Mouse (Mus musculus): ENCODE results near the gene Olfr569.

Olfr569 gene

DNA sequence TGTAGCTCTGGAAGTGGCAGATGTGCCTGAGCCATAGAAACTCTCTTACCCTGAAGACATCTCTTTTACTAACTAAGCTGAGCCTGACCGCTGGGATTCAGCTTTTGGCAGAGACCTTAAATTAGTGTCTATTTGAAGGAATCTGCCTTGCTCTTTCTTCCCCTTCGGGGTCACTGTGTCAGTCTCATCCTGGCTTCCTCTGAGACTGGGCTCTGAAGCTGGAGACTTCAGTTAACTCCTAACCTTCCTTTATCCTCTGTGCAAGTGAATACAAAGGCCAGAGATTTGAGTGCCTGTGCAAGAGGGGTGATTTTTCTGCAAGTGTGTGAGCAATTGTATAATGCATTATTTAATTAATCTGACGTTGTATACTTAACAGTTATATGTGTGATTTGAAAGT, at the start of gene Olfr569:
Gene Olfr569, minus strand, starts transcription at position 101 of the 400 bp plus-strand sequence.
- in situ Hi-C loops (cut with MboI, MseI): no loop called here

DNA sequence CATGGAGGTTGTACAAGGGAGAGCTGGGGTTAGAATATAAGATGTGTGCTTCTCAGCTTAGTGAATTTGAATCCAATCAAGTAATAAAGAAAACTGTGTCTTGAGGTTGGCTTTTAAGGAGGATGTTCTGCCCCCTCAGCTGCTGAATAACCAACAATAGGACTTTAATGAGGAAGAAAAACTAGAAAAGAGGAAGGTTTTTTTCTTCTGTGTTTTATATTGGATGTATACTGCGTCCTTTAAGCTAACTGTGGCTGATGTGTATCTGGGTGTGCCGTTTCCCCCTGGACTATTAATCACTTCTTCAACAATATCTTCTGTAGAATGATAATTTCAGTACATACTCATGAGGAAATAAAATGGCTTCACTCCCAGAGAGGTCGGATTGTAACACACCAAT, 36.4 kb upstream of the Olfr569 start:
- in situ Hi-C loops (cut with MboI, MseI): no loop called here

- in situ Hi-C loops (cut with MboI, MseI): loop anchor here (5.0 kb wide), 2 partner anchors 227 to 412 kb away; partner anchors contain the start of gene Olfr557
Measured at GRCm38 (mm10) chr7:102924109-102924508, 33.4 kb upstream of the Olfr569 start, which contains the start of gene Olfr572. TSS of gene Olfr572 (plus strand) at chr7:102924409.

DNA sequence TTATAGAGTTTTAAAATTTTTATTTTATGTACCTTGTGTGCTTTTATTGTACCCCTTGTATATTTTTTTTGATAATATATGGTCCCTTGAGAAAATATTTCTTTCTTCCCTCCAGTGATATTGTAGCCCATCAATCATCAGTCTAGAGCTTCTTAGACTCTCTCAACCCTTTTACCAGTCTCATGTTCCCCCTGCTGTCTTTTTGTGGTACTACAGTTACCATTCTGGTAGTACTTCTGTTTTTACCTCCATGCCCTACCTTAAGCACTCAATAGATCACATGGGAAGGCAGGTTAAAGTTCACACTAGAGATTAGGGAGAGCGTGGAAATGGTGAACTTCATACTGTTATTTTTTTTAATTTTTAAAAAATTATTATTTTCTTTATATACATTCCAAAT, 28.9 kb upstream of the Olfr569 start:
- in situ Hi-C loops (cut with MboI, MseI): loop anchor here (5.0 kb wide), 2 partner anchors 222 to 407 kb away; partner anchors contain the start of gene Olfr557

DNA sequence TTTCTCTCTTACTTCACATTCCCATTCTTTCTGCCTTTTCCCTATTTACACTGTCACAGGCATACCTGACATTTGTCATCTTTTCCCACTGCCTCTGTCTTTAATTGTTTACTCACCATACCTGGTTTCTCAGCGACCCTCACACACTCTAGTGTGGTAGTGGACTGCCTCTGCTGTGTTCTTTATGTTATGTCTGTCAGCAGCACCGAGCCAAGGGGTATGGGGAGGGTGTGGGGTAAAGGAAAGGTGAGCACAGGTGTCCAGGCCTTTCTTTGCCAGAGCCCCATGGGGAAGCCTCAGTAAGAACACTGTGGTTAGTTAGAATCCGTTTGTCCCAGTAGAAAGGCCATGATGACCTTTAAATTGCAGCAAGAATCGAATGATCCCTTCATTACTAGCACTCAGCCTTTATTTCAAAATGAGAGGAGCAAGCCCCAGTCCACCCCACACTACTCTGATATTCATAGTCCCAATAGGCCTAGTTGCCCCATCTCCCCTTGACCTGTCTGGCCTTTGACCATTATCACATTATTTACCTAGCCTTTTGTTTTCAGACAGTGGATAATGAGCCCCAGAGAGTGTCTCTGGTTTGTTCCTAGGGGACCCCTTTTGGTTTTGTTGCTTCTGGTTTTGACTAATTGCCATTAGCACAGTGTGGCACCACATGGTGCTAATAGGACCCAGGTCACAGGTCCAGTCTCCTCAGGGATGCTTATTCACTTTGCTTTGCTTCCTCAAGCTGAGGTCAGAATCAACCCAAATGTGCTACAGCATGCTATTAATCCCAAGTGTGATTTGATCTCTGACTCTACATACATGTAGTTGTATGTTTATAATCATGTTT, 26.6 kb upstream of the Olfr569 start, which contains the start of gene Olfr571:
Gene Olfr571, minus strand, starts transcription at position 505 of the 844 bp plus-strand sequence.
- in situ Hi-C loops (cut with MboI, MseI): no loop called here

DNA sequence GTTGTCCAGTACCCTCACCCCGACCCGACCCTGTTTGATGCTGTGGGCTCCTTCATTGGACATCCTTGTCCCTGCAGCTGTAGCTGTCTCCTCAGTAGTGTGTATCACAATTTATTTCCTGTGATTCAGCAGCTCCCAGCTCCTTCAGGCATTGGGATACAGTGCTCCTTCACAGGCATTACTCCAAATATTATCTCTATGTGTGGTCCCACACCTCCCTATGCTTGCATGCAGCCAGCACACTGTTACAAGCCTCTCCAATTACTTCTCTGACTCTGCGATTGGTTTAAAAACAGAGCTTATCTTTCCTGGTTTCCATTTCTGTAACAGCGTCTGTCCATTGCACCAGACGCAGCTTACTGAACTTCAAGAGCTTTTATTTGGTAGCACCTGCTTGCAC, 25.7 kb upstream of the Olfr569 start:
- in situ Hi-C loops (cut with MboI, MseI): no loop called here

DNA sequence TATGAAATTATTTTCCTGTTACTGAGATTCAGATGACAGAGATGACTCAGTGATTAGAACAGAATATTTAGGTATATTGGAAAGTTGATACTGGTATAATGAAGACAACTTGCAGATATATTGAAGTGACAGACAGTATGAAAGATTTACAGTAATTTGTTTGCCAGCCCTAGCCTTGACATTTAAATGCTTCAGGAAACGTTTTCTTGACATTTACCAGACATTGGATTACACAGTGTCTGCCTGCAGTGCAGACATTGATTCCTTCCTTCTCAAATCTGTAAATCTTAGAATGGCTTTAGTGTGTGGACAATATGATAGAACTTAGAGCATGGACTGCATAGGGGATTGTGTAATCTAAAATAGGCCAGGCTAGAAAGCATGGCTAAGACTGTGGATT, 24.6 kb upstream of the Olfr569 start:
- in situ Hi-C loops (cut with MboI, MseI): no loop called here

DNA sequence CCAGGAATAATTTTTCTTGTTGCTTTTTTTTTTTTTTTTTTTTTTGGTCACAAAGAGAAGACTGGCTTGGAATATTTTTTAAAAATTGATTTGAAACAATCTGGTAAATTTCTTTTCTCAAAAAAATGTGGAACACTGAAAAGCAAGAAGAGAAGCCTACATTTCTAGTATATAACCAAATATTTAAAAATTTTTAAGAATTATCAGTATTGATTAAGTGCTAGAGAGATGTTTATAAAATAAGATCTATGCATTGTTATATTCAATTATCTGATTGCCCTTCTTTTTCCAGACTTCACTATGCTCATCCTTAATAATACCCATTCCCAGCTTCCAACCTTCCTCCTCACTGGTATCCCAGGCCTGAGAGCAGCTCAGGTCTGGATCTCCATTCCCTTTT, 13.9 kb downstream of the Olfr569 start, which contains the start of gene Olfr568:
Gene Olfr568, plus strand, starts transcription at position 301 of the 400 bp plus-strand sequence.
- in situ Hi-C loops (cut with MboI, MseI): no loop called here

DNA sequence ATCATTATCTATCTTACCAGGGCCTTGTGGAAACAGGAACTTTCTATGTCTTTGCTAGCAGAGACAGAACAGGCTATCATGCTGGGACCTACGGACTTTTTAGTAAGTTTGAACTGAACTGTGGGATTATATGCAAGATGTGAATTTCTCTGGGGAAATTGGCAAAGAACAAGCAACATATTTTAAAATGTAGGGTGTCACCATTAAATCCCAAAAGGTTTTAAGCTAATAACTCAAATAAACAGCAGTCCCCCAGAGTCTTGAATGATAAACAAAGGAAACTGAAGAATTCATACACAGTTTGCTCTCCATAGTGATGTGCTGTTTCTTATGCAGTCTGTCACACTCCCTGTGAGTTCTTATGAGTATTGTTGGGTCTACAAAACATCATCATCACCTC, 32.0 kb downstream of the Olfr569 start, which contains the start of gene Olfr566:
Gene Olfr566, minus strand, starts transcription at position 101 of the 400 bp plus-strand sequence.
- in situ Hi-C loops (cut with MboI, MseI): no loop called here

DNA sequence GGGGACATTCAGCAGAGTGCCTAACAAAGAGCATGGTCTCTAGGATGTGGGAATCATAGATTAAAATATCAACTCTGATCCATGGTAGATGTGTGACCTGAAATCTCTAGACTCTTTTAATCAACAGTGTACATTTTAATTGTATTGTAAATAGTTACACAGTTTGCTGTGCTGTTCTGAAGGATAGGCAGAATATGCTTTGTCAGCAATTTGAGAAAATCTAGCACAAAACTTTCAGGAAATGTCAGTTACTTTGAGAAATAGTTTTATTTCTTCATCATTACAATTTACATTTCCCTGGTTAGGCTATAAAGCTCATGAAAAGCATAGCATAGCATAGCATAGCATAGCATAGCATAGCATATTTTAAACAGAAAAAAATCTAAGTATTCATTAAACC, 34.9 kb downstream of the Olfr569 start:
- in situ Hi-C loops (cut with MboI, MseI): no loop called here

Data from regulatory T cell (primary cell).